Mouse (Mus musculus) G1E (cell line): ENCODE results near the gene Hgd.

Experiments
- CTCF ChIP-seq: IDR thresholded peaks from 2 replicates; pipeline ENCODE4 v1.5.1; 2012; ENCODE audit warnings: low read depth, low read length, inconsistent platforms, mixed read lengths
- GATA1 ChIP-seq: IDR thresholded peaks from 2 replicates; pipeline ENCODE4 v1.6.1; 2012; ENCODE audit warnings: borderline replicate concordance, low read length, inconsistent platforms, mixed read lengths
- POLR2AphosphoS5 ChIP-seq: IDR thresholded peaks from 2 replicates; pipeline ENCODE4 v1.6.1; 2012; ENCODE audit warnings: low read depth, low read length, inconsistent platforms; ENCODE audit not compliant: insufficient replicate concordance
- TAL1 ChIP-seq: conservative IDR thresholded peaks from 2 replicates; pipeline ENCODE4 v1.6.1; 2012; ENCODE audit warnings: low read depth, low read length, inconsistent platforms, mixed read lengths

GRCm38 (mm10) chr16:37670666-37671283 is 90.8 kb downstream of the Hgd start:
- TF ChIP-seq CTCF: no peak
- no peak for TF ChIP-seq GATA1
- no peak for TF ChIP-seq TAL1
- no peak for TF ChIP-seq POLR2AphosphoS5
